Mouse (Mus musculus): ENCODE measurements around the gene Zfp882. TPM values are rescaled to one million over a fixed set of nuclear protein-coding genes. Genes with fewer than 3 reads are reported as not detected.
"Not testable (repeated sequence)": the region's sequence is repeated elsewhere in the genome, so short reads cannot be mapped to it uniquely, and the experiment has no call there.

Gene Zfp882
- 5.4 and 6.0 TPM in 2 replicates for polyA plus RNA-seq (2015; fragmentation: Nextera tagmentation; extraction: Ambion mirVana)

DNA sequence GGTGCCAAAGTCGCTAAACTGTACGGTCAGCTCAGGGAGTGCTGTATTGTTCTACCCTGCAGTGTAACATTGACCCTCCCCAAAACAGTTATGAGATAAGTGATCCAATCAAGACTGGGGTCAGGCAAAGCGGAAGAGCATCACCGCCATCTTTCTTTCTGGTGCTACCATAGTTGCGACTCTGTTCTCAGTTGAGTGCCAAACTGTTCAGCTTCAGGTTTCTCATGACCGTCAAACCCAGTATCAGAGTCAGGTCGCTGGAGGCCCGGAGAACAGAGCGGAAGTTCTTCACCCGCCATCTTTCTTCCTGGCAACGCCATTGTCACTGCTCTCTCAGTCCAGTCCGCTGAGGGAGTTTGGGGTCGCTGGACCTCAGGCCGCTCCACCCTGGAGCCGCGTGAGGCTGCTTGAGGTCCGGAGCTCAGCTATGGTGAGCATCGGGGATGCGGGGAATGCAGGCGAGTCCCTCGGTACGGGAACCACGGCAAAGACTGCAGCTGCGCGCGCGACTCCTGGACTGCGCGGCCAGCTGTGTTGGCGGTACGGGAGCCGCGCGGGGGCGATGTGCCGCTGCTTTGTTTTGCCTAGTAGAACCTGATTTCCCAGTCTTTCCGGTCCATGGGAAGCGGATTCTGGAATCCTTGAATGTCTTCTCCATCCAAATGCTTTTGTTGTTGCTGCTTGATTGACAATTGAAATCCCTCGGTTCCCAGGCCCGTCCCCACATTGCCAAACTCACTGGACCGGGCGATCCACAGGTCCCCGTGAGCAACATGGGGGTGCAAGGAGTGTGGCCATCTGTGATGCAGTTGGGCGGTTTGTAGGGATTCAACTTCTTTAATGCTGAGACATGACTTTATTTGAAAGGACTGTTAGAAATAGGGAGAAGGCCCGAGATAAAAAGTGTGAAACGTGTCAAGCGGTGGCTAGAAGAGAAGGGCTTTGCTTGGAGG lies at the start of gene Zfp882, which contains the start of gene Zfp617:
Gene Zfp882 (plus strand): TSS at position 300 of the 953 bp plus-strand sequence.
Gene Zfp617 (plus strand): TSS at position 327 of the 953 bp plus-strand sequence.
- no peaks in the 10 kb centered on the region; the same call in 1 of the 2 replicates for H3K36me3 ChIP-seq (ENCODE audit: control insufficient read depth, insufficient read depth, low read length)
- H3K4me3 ChIP-seq (ENCODE audit: low read length) = peak within 1 kb of the TSS; percentile 71
- H3K9me3 ChIP-seq (ENCODE audit: control insufficient read depth, low read length) = no peaks in the 10 kb centered on the region
- H3K27ac ChIP-seq (ENCODE audit: low read length) = peak within 1 kb of the TSS; percentile 97
- peak within 1 kb of the TSS; percentile 59 for H3K4me2 ChIP-seq (ENCODE audit: low read depth, low read length)
- ATAC-seq (ENCODE audit: low read depth) = peak; percentile 96
- no peaks in the 10 kb centered on the region for H3K4me1 ChIP-seq (replicated peaks; ENCODE audit: control insufficient read depth, insufficient read depth, low read length)
- 4% methylated on average over 47 of the region's 47 CpGs for WGBS
- H3K9ac ChIP-seq (ENCODE audit: low read length) = peak within 1 kb of the TSS; percentile 90
- no peaks in the 10 kb centered on the region for H3K27me3 ChIP-seq (ENCODE audit: control insufficient read depth, insufficient read depth, low read depth, low read length)

DNA sequence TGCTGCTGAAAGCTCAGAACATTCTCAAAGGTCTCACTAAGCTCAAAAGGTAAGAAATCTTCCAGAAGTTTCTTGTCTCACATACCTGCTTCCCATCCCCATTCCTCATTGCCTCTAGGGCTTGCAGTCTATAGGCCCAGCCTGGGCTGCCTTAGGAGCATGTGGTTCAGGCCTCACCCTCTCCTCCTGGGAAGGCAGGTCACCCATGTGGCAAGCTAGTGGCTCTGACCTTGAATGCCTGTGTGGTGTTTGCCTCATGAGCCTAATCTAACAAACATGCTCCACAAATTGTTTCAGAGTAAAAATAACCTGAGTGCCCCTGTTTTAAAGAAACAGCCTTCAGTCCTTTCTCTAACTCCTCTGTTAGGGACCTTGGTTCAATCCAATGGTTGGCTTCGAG lies 46.9 kb upstream of the Zfp882 start:
- not testable (repeated sequence) for H3K4me2 ChIP-seq (ENCODE audit: low read depth, low read length); H3K9me3 ChIP-seq (ENCODE audit: control insufficient read depth, low read length); H3K27ac ChIP-seq (ENCODE audit: low read length); H3K4me1 ChIP-seq (replicated peaks; ENCODE audit: control insufficient read depth, insufficient read depth, low read length); H3K9ac ChIP-seq (ENCODE audit: low read length); H3K36me3 ChIP-seq (ENCODE audit: control insufficient read depth, insufficient read depth, low read length); H3K4me3 ChIP-seq (ENCODE audit: low read length); H3K27me3 ChIP-seq (ENCODE audit: control insufficient read depth, insufficient read depth, low read depth, low read length); ATAC-seq (ENCODE audit: low read depth)
- 80% methylated on average over 1 of the region's 1 CpGs for WGBS

DNA sequence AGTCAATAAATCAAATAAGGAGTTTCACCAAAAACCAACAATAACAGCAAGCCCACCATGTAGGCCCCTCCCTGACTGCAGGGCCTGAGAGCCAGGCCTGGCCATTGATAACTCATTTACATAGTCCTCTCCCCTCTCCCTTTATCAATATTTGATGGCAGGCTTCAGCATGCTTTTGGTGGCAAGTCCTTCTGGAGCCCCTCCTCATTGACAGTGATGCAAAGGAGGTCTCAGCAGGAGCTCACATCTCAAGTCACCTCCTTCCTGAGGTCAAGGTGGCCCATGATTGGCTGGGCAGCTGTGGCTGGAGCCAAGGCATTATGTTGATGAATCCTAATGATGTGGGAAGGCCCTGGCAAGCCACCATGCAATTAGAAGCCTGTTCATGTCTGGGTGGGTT lies 46.4 kb upstream of the Zfp882 start:
- H3K9me3 ChIP-seq (ENCODE audit: control insufficient read depth, low read length); H3K27ac ChIP-seq (ENCODE audit: low read length); H3K36me3 ChIP-seq (ENCODE audit: control insufficient read depth, insufficient read depth, low read length); H3K4me1 ChIP-seq (replicated peaks; ENCODE audit: control insufficient read depth, insufficient read depth, low read length); H3K27me3 ChIP-seq (ENCODE audit: control insufficient read depth, insufficient read depth, low read depth, low read length); H3K9ac ChIP-seq (ENCODE audit: low read length); H3K4me3 ChIP-seq (ENCODE audit: low read length); H3K4me2 ChIP-seq (ENCODE audit: low read depth, low read length); ATAC-seq (ENCODE audit: low read depth): not testable (repeated sequence)

DNA sequence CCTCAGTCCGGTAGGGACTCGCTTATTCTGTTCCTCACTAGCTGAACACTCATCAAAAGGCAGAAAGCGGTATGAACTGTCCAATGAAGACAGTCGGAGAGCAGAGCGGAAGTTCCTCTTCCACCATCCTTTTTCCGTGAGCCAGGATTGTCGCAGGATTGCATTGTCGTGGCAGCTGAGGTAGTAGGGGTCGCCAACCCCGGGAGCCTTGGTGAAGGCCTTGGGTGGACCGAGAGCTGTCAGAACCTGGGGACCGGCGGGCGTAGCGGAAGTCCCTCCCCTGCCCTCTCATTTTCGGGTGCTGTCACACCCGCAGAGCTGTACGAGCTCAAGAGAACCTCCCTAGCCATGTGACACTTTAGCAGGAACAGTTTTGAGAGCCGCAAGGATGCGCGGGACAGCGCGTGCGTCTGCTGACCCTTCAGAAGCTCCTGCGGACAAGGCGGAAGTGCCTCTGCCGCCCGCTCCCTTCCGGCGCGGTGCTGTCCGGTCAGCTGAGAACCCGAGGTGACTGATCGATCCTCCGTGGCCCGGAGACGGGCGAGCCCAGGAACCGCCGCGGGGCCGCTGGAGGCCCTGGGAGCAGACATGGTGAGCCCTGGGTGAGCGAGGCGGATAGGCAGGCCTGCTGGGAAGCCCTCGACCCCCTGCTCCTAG lies 26.7 kb upstream of the Zfp882 start, which contains the start of gene Zfp709:
Gene Zfp709 (plus strand): TSS at position 402 of the 657 bp plus-strand sequence.
- Histone ChIP-seq H3K4me2 (ENCODE audit: low read depth, low read length) (peak within 1 kb of the TSS; percentile 69), H3K4me1 (replicated peaks; ENCODE audit: control insufficient read depth, insufficient read depth, low read length) (no peaks in the 10 kb centered on the region), H3K4me3 (ENCODE audit: low read length) (peak within 1 kb of the TSS; percentile 81), H3K9ac (ENCODE audit: low read length) (peak within 1 kb of the TSS; percentile 74), H3K27ac (ENCODE audit: low read length) (peak within 1 kb of the TSS; percentile 62), H3K27me3 (ENCODE audit: control insufficient read depth, insufficient read depth, low read depth, low read length) (no peaks in the 10 kb centered on the region), H3K36me3 (ENCODE audit: control insufficient read depth, insufficient read depth, low read length) (peaks cover 20% of the 10 kb centered on the region), H3K9me3 (ENCODE audit: control insufficient read depth, low read length) (peaks cover 13% of the 10 kb centered on the region)
- WGBS = 3% methylated on average over 45 of the region's 45 CpGs
- peak; percentile 98 for ATAC-seq (ENCODE audit: low read depth)

DNA sequence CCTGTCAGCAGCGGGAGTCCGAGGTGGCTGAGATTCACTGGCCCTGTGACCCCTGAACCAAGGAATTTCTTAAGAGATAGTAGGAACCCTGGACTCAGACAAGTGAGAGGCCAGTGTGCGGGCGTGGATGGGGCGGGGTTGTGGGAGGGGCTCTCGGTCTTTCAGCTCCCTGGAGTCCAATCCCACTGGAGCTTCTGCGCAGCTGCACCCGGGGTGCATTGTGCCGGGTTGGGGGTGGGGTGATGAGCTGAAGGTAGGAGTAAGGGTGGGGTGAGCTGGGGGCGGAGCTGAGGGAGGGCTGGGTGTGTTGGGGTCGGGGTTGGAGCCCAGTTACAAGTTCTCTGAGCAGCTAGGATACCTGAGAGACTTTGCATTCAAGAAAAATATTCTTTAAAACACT lies 7.7 kb upstream of the Zfp882 start:
- 47% methylated on average over 11 of the region's 11 CpGs for WGBS
- H3K4me1 ChIP-seq (replicated peaks; ENCODE audit: control insufficient read depth, insufficient read depth, low read length); H3K9me3 ChIP-seq (ENCODE audit: control insufficient read depth, low read length); ATAC-seq (ENCODE audit: low read depth); H3K27me3 ChIP-seq (ENCODE audit: control insufficient read depth, insufficient read depth, low read depth, low read length); H3K36me3 ChIP-seq (ENCODE audit: control insufficient read depth, insufficient read depth, low read length); H3K4me2 ChIP-seq (ENCODE audit: low read depth, low read length); H3K4me3 ChIP-seq (ENCODE audit: low read length); H3K27ac ChIP-seq (ENCODE audit: low read length); H3K9ac ChIP-seq (ENCODE audit: low read length): not testable (repeated sequence)

DNA sequence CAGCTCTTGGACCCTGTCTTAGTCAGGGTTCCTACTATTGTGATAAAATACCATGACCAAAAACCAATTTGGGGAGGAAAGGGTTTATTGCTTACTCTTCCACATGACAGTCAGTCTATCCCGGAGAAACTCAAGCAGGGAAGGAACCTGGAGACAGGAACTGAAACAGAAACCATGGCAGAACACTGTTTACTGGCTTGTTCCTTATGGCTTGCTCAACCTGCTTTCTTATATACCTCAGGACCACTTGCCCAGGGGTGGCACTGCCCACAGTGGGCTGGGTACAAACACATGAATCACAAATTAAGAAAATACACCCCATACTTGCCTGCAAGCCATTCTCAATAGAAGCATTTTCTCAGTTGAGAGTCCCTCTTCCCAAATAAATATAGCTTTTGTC lies 5.3 kb upstream of the Zfp882 start:
- not testable (repeated sequence) for ATAC-seq (ENCODE audit: low read depth); H3K4me3 ChIP-seq (ENCODE audit: low read length); H3K36me3 ChIP-seq (ENCODE audit: control insufficient read depth, insufficient read depth, low read length); H3K9me3 ChIP-seq (ENCODE audit: control insufficient read depth, low read length); H3K4me2 ChIP-seq (ENCODE audit: low read depth, low read length); H3K27ac ChIP-seq (ENCODE audit: low read length); H3K9ac ChIP-seq (ENCODE audit: low read length); H3K27me3 ChIP-seq (ENCODE audit: control insufficient read depth, insufficient read depth, low read depth, low read length); H3K4me1 ChIP-seq (replicated peaks; ENCODE audit: control insufficient read depth, insufficient read depth, low read length)
- WGBS = 44% methylated on average over 1 of the region's 1 CpGs

DNA sequence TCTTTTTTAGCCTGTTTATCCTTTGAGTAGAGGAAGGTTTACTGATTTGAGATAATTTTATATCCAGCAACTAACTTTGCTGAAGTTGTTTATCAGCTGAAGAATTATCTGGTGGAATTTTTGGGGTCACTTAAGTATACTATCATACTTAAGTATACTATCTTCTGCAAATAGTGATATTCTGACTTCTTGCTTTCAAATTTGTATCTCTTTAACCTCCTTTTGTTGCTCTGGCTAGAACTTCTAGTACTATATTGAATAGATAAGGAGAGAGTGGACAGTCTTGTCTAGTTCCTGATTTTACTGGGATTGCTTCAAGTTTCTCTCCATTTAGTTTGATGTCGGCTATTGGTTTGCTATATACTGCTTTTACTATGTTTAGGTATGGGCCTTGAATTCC lies 1.6 kb upstream of the Zfp882 start:
- no peaks in the 10 kb centered on the region for H3K9me3 ChIP-seq (ENCODE audit: control insufficient read depth, low read length)
- H3K9ac ChIP-seq (ENCODE audit: low read length) = no peak overlapping the region
- no peak for ATAC-seq (ENCODE audit: low read depth)
- 97% methylated on average over 1 of the region's 1 CpGs for WGBS
- H3K27ac ChIP-seq (ENCODE audit: low read length) = no peak overlapping the region
- no peaks in the 10 kb centered on the region for H3K27me3 ChIP-seq (ENCODE audit: control insufficient read depth, insufficient read depth, low read depth, low read length)
- H3K4me2 ChIP-seq (ENCODE audit: low read depth, low read length) = no peak overlapping the region
- no peaks in the 10 kb centered on the region for H3K4me1 ChIP-seq (replicated peaks; ENCODE audit: control insufficient read depth, insufficient read depth, low read length)
- no peaks in the 10 kb centered on the region for H3K36me3 ChIP-seq (ENCODE audit: control insufficient read depth, insufficient read depth, low read length)
- H3K4me3 ChIP-seq (ENCODE audit: low read length) = no peak overlapping the region

DNA sequence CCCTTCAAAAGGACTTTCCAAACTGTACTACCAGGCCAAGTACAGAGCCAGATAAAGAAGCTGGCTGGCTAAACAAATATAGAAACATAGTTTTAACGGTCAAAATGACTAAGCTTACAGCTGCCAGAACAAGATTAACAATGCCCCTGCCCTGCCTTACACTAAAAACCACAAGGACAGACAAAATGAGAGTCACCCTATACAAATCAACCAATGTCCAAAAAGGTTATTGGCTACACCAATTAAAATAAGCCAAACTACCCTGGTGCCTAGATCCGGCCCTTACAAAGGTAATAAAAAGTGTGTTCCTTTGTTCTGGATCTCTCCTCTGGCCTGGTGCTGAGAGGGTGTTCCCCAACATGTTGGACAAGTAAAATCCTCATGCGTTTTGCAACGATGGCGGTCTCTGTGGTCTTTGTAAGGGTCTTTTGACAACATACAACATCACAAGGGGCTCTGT lies 580 bp upstream of the Zfp882 start:
- Histone ChIP-seq H3K27me3 (ENCODE audit: control insufficient read depth, insufficient read depth, low read depth, low read length) (no peaks in the 10 kb centered on the region), H3K4me3 (ENCODE audit: low read length) (peak overlapping the region; percentile 71), H3K4me2 (ENCODE audit: low read depth, low read length) (peak overlapping the region; percentile 59), H3K4me1 (replicated peaks; ENCODE audit: control insufficient read depth, insufficient read depth, low read length) (no peaks in the 10 kb centered on the region), H3K27ac (ENCODE audit: low read length) (peak overlapping the region; percentile 97), H3K9ac (ENCODE audit: low read length) (no peak overlapping the region), H3K9me3 (ENCODE audit: control insufficient read depth, low read length) (no peaks in the 10 kb centered on the region), H3K36me3 (ENCODE audit: control insufficient read depth, insufficient read depth, low read length) (no peaks in the 10 kb centered on the region)
- 93% methylated on average over 5 of the region's 5 CpGs for WGBS
- ATAC-seq (ENCODE audit: low read depth) = no peak

DNA sequence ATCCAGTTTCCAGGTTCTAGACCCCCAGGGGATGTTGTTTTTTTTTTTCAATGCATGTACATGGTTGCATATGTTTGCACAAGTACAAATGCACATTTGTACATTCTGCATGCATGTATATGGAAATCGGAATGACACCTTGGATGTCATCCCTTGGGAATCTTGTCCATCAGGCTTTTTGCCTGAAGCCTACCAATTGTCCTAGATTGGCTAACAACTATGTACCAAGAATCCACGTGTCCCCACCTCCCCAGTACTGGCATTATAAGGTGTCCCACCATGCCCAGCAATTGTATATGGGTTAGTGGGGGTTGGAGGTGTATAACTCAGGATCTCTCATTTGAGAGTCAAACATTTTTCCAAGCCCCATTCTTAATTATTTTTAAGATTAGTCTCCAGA lies 3.9 kb downstream of the Zfp882 start:
- Histone ChIP-seq H3K9me3 (ENCODE audit: control insufficient read depth, low read length) (no peaks in the 10 kb centered on the region), H3K27ac (ENCODE audit: low read length) (no peak overlapping the region), H3K27me3 (ENCODE audit: control insufficient read depth, insufficient read depth, low read depth, low read length) (no peaks in the 10 kb centered on the region), H3K4me2 (ENCODE audit: low read depth, low read length) (no peak overlapping the region), H3K9ac (ENCODE audit: low read length) (no peak overlapping the region), H3K36me3 (ENCODE audit: control insufficient read depth, insufficient read depth, low read length) (peaks cover 10% of the 10 kb centered on the region; the same call in 1 of the 2 replicates), H3K4me1 (replicated peaks; ENCODE audit: control insufficient read depth, insufficient read depth, low read length) (no peaks in the 10 kb centered on the region), H3K4me3 (ENCODE audit: low read length) (no peak overlapping the region)
- no peak for ATAC-seq (ENCODE audit: low read depth)
- WGBS = 87% methylated on average over 2 of the region's 2 CpGs
